11 mouse cellular contexts compared by ENCODE assay signal in genomic region chr2:164126533-164126955, GRCm38 (mm10). TPM values are rescaled to one million over a fixed set of nuclear protein-coding genes. Genes with fewer than 3 reads are reported as not detected.
DNase-seq lines count a peak whose midpoint lies in the region; ATAC-seq and TF ChIP-seq lines count a peak whose summit lies in the region.
"Had no signal": no experiment of that assay in that cellular context is flagged by ENCODE, and none has a peak within 500 bp of the region (broad histone marks: within the 10 kb centered on the region; RNA-seq: fewer than 3 reads in every experiment).

No protein-coding gene starts in this region.

- peaks cover 9% of the 10 kb centered on the region; the same call in 1 of the 2 replicates for H3K4me1 ChIP-seq in spleen, adult 2 months (ENCODE audit: control insufficient read depth, insufficient read depth, insufficient read length)
- H3K4me1 ChIP-seq: heart, embryonic 13.5 days had no signal

- peak; percentile 15; the same call in 1 of the 2 replicates for TF ChIP-seq CTCF in spleen, adult 2 months (IDR thresholded peaks at IDR 0.05; ENCODE audit: extremely low read depth, insufficient read depth, insufficient read length, insufficient replicate concordance)

- H3K27ac ChIP-seq in spleen, adult 2 months (ENCODE audit: insufficient read depth, low read length) = no peak overlapping the region
- H3K27ac ChIP-seq: heart, embryonic 13.5 days had no signal

- H3K27me3 ChIP-seq in spleen, adult 2 months (ENCODE audit: control insufficient read depth, insufficient read depth, low read length) = no peaks in the 10 kb centered on the region
- H3K27me3 ChIP-seq: heart, embryonic 13.5 days had no signal

- TF ChIP-seq POLR2A in spleen, adult 2 months (IDR thresholded peaks at IDR 0.05; ENCODE audit: low read depth, low read length) = no peak

- no peak overlapping the region for H3K4me3 ChIP-seq in spleen, adult 2 months (ENCODE audit: extremely low read depth, insufficient read depth, insufficient read length)
- H3K4me3 ChIP-seq: heart, embryonic 13.5 days had no signal

- no peak for ATAC-seq in cerebellum, adult (ENCODE audit: insufficient number of reproducible peaks, low FRiP score, low TSS enrichment)

- intact Hi-C loops in left cerebral cortex, postnatal 14 days (cut with DNase I) = no loop called here

- peak; percentile 20 for DNase-seq in cerebellum, adult 11 months
- peak in 1 of 2 experiments; percentile 23 for DNase-seq in spleen, adult 2 months (ENCODE audit: low read depth in 1 of 2, low spot score in 2 of 2)
- no peak for DNase-seq in spleen, postnatal 4 days (ENCODE audit: low spot score in 2 of 2)
- DNase-seq in frontal cortex, postnatal 36 days (ENCODE audit: low spot score in 2 of 2) = peak; percentile 64 to 88
- peak; percentile 75 to 92 for DNase-seq in left cerebral cortex, postnatal 14 days (ENCODE audit: low spot score in 2 of 2)
- peak; percentile 71 for DNase-seq in right cerebral cortex, postnatal 36 days (ENCODE audit: low spot score in 2 of 2)
- DNase-seq in T-cell, adult 2 months (ENCODE audit: low spot score) = no peak

- 80% methylated on average over 13 of the region's 13 CpGs for WGBS in spleen, adult 2 months

- peaks cover 12% of the 10 kb centered on the region for H3K36me3 ChIP-seq in spleen, adult 2 months (ENCODE audit: control insufficient read depth, insufficient read depth, low read length)

RNA-seq across cellular contexts. Expression of gene Kcns1, which starts 44.4 kb away (rescaled TPM):
- polyA plus RNA-seq in spleen, adult 2 months (2012; rRNA removed) = 0.12 and 0.14 TPM in 2 replicates
- 10 to 100 TPM; 10.9 to 11.2 TPM for total RNA-seq in left cerebral cortex, postnatal 14 days (2021)

RNA-seq across cellular contexts. Expression of gene Tomm34, which starts 55.6 kb away (rescaled TPM):
- 51.7 and 66.0 TPM in 2 replicates for polyA plus RNA-seq in spleen, adult 2 months (2012; rRNA removed)
- 10 to 100 TPM; 40.8 to 43.6 TPM for total RNA-seq in left cerebral cortex, postnatal 14 days (2021)

RNA-seq across cellular contexts. Expression of gene Wfdc5, which starts 56.0 kb away (rescaled TPM):
- not detected in 2 replicates for polyA plus RNA-seq in spleen, adult 2 months (2012; rRNA removed)
- not detected for total RNA-seq in left cerebral cortex, postnatal 14 days (2021)
- total RNA-seq: ES-E14 had no signal
- polyA plus RNA-seq: heart, embryonic 13.5 days; neural tube, embryonic 11.5 days had no signal

RNA-seq across cellular contexts. Expression of gene Stk4, which starts 56.4 kb away (rescaled TPM):
- 31.6 and 36.9 TPM in 2 replicates for polyA plus RNA-seq in spleen, adult 2 months (2012; rRNA removed)
- total RNA-seq in left cerebral cortex, postnatal 14 days (2021) = 10 to 100 TPM; 32.2 to 35.6 TPM

Comparison
In these comparisons a context has a peak if more than half of its experiments do, and no peak if none do; other contexts are left out.
1. DNase-seq: peak in cerebellum, adult 11 months (single experiment), frontal cortex, postnatal 36 days (2 of 2), left cerebral cortex, postnatal 14 days (2 of 2) and right cerebral cortex, postnatal 36 days (2 of 2); none in spleen, postnatal 4 days (0 of 2) and T-cell, adult 2 months (single experiment).